10 mouse cellular contexts compared by ENCODE assay signal in the genomic region with DNA sequence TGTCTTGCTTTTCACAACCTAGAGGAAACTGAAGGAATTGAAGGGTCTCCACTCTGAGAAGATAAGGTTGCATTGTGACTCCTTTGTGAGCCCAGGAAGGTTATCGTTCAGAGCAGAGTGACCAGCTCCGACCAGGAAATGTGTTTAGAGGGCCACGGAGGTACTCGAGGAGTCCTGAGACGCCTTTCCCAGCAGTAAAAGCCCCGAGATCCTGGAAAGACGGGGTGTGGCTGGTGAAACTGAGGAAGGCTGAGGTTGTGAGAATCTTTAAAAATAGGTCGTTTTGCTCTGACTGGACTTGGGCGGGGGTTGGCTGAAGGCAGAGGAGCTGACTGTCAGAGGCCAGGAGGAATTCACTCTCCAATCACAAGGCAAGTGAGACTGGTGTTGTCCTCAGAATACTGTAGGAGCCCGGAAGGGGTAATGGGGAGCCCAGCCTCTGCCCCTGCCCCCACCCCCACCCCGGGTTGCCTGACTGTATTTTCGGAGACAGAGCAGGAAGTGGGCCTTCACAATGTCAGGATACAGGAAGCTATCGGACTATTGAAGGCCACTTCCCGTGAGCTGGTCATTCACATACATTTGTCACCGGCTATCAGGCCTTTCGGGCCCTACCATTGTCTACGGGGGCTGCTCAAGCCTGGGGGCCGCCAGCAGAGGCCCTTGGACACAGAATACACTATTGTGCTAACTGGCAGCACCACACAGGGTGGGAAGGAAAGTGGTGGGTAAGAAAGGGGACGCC. TPM values are rescaled to one million over a fixed set of nuclear protein-coding genes. Genes with fewer than 3 reads are reported as not detected.
DNase-seq lines count a peak whose midpoint lies in the region; ATAC-seq lines count a peak whose summit lies in the region.
"Had no signal": no experiment of that assay in that cellular context is flagged by ENCODE, and none has a peak within 500 bp of the region (broad histone marks: within the 10 kb centered on the region; RNA-seq: fewer than 3 reads in every experiment).

No protein-coding gene starts in this region.

- ATAC-seq in hindbrain, embryonic 14.5 days (ENCODE audit: low FRiP score): no peak
- ATAC-seq in hindbrain, embryonic 13.5 days (ENCODE audit: low FRiP score): no peak
- peak; percentile 77 for ATAC-seq in heart, embryonic 11.5 days (replicated peaks; ENCODE audit: insufficient number of reproducible peaks, low FRiP score, low TSS enrichment)

- no peak for DNase-seq in hindbrain, embryonic 14.5 days (ENCODE audit: low spot score)
- DNase-seq in kidney, postnatal 10 days: peak; percentile 37
- peak; percentile 80 for DNase-seq in lung, postnatal 36 days
- no peak for DNase-seq in left cerebral cortex, postnatal 14 days (ENCODE audit: low spot score in 2 of 2)
- DNase-seq in MN1 (ENCODE audit: low spot score): no peak
- DNase-seq in adrenal gland, adult 8-10 months: no peak
- DNase-seq: adrenal gland, postnatal 36 days had no signal

- H3K36me3 ChIP-seq in hindbrain, embryonic 14.5 days (replicated peaks; ENCODE audit: control insufficient read depth, insufficient read depth): no peaks in the 10 kb centered on the region
- no peaks in the 10 kb centered on the region for H3K36me3 ChIP-seq in hindbrain, embryonic 13.5 days
- no peaks in the 10 kb centered on the region for H3K36me3 ChIP-seq in heart, embryonic 11.5 days (ENCODE audit: control insufficient read depth, insufficient read depth, low read length)

- H3K27me3 ChIP-seq in hindbrain, embryonic 14.5 days (ENCODE audit: control insufficient read depth, insufficient read depth, low read length): no peaks in the 10 kb centered on the region
- H3K27me3 ChIP-seq in hindbrain, embryonic 13.5 days: no peaks in the 10 kb centered on the region
- H3K27me3 ChIP-seq in heart, embryonic 11.5 days (ENCODE audit: control insufficient read depth, insufficient read depth, low read length): no peaks in the 10 kb centered on the region

- 52% methylated on average over 19 of the region's 19 CpGs for WGBS in hindbrain, embryonic 14.5 days
- WGBS in hindbrain, embryonic 13.5 days: 60% methylated on average over 19 of the region's 19 CpGs
- 42% methylated on average over 19 of the region's 19 CpGs for WGBS in heart, embryonic 11.5 days (ENCODE audit: insufficient replicate concordance)

- H3K4me2 ChIP-seq in hindbrain, embryonic 14.5 days (replicated peaks): no peak overlapping the region
- no peak overlapping the region for H3K4me2 ChIP-seq in hindbrain, embryonic 13.5 days
- H3K4me2 ChIP-seq in heart, embryonic 11.5 days: no peak overlapping the region; the same call in 1 of the 2 replicates

- no peaks in the 10 kb centered on the region for H3K9me3 ChIP-seq in hindbrain, embryonic 14.5 days (ENCODE audit: control insufficient read depth, low read length)
- H3K9me3 ChIP-seq in hindbrain, embryonic 13.5 days: no peaks in the 10 kb centered on the region
- H3K9me3 ChIP-seq in heart, embryonic 11.5 days (replicated peaks; ENCODE audit: control insufficient read depth, low read length): no peaks in the 10 kb centered on the region

- H3K9ac ChIP-seq in hindbrain, embryonic 14.5 days: no peak overlapping the region
- H3K9ac ChIP-seq in hindbrain, embryonic 13.5 days: no peak overlapping the region
- no peak overlapping the region for H3K9ac ChIP-seq in heart, embryonic 11.5 days (ENCODE audit: low read depth, low read length)

- H3K4me1 ChIP-seq in hindbrain, embryonic 14.5 days (replicated peaks; ENCODE audit: control insufficient read depth, insufficient read depth, low read length): no peaks in the 10 kb centered on the region
- H3K4me1 ChIP-seq in hindbrain, embryonic 13.5 days (replicated peaks): 0 out of 2 replicates have a peak, but pooled peaks cover 6% of the 10 kb centered on the region
- H3K4me1 ChIP-seq in heart, embryonic 11.5 days (ENCODE audit: control insufficient read depth, insufficient read depth, low read length): peaks cover 7% of the 10 kb centered on the region

- peak overlapping the region; percentile 20; the same call in 1 of the 2 replicates for H3K27ac ChIP-seq in hindbrain, embryonic 14.5 days
- H3K27ac ChIP-seq in hindbrain, embryonic 13.5 days: no peak overlapping the region
- H3K27ac ChIP-seq in heart, embryonic 11.5 days (ENCODE audit: low read depth, low read length): peak overlapping the region; percentile 77

- no peak overlapping the region for H3K4me3 ChIP-seq in hindbrain, embryonic 14.5 days (replicated peaks; ENCODE audit: low read length)
- no peak overlapping the region for H3K4me3 ChIP-seq in hindbrain, embryonic 13.5 days
- no peak overlapping the region for H3K4me3 ChIP-seq in heart, embryonic 11.5 days (ENCODE audit: low read depth, low read length)

- intact Hi-C loops in left cerebral cortex, postnatal 14 days (cut with DNase I): no loop called here

RNA-seq across cellular contexts. Expression of gene Smim12, which starts 20.0 kb away (rescaled TPM):
- 53.8 and 60.9 TPM in 2 replicates for polyA plus RNA-seq in hindbrain, embryonic 14.5 days (2014; fragmentation: Nextera tagmentation; extraction: Ambion mirVana)
- 55.6 and 56.1 TPM in 2 replicates for polyA plus RNA-seq in hindbrain, embryonic 13.5 days (2015; fragmentation: Nextera tagmentation; extraction: Ambion mirVana)
- polyA plus RNA-seq in heart, embryonic 11.5 days (2014; fragmentation: Nextera tagmentation; extraction: Ambion mirVana): 62.2 and 67.7 TPM in 2 replicates
- 10 to 100 TPM; 47.2 to 47.6 TPM for total RNA-seq in left cerebral cortex, postnatal 14 days (2021)
- 10 to 100 TPM; 58.8 to 73.0 (median 67.6) TPM for total RNA-seq in adrenal gland, adult 8-10 months (2022)

RNA-seq across cellular contexts. Expression of gene Gja4, which starts 50.2 kb away (rescaled TPM):
- polyA plus RNA-seq in hindbrain, embryonic 14.5 days (2014; fragmentation: Nextera tagmentation; extraction: Ambion mirVana): 25.4 and 27.0 TPM in 2 replicates
- polyA plus RNA-seq in hindbrain, embryonic 13.5 days (2015; fragmentation: Nextera tagmentation; extraction: Ambion mirVana): 20.6 and 23.4 TPM in 2 replicates
- polyA plus RNA-seq in heart, embryonic 11.5 days (2014; fragmentation: Nextera tagmentation; extraction: Ambion mirVana): 40.6 and 41.5 TPM in 2 replicates
- total RNA-seq in left cerebral cortex, postnatal 14 days (2021): 1 to 10 TPM; 7.8 TPM
- total RNA-seq in adrenal gland, adult 8-10 months (2022): 1 to 10 TPM; 3.1 to 7.0 (median 4.5) TPM
- total RNA-seq: CH12.LX had no signal

Comparison
In these comparisons a context has a peak if more than half of its experiments do, and no peak if none do; other contexts are left out.
1. DNase-seq: peak in kidney, postnatal 10 days (single experiment) and lung, postnatal 36 days (single experiment); none in hindbrain, embryonic 14.5 days (single experiment), left cerebral cortex, postnatal 14 days (0 of 2), MN1 (single experiment) and adrenal gland, adult 8-10 months (single experiment).